Mouse (Mus musculus): Measurements from ENCODE around the gene Lyst.

GRCm38 (mm10) chr13:13621456-13621855 is 31.3 kb downstream of the Lyst start:
- TF ChIP-seq CTCF (IDR thresholded peaks at IDR 0.05; ENCODE audit: control insufficient read depth, insufficient read depth, insufficient read length): no peak
- no peak for TF ChIP-seq MYOG (IDR thresholded peaks at IDR 0.05; ENCODE audit: control insufficient read depth, extremely low read depth, insufficient read length)
- TF ChIP-seq USF1 (IDR thresholded peaks at IDR 0.05; ENCODE audit: low read depth): no peak
- TF ChIP-seq MAX (IDR thresholded peaks at IDR 0.05): no peak
- no peak for TF ChIP-seq CEBPB (IDR thresholded peaks at IDR 0.05; ENCODE audit: low read depth)
- TF ChIP-seq MYOD1 (IDR thresholded peaks at IDR 0.05; ENCODE audit: control insufficient read depth, insufficient read length, low read depth): no peak

All from C2C12 (cell line).